Mouse (Mus musculus) gastrocnemius, postnatal 10 days (tissue): ENCODE measurements at regions not wholly inside any gene's neighbourhood (a gene's known extent, or its start where the extent isn't known, plus 50 kb on each side); places are given as distances from the start of the nearest gene placed in this dataset.
A peak's percentile ranks its signal among the peaks of the same experiment; 100 is the strongest.

ENCODE experiments used
- DNase-seq: peaks from one replicate; pipeline ENCODE4 v3.0.0; 2021; ENCODE audit warnings: mixed read lengths

DNA sequence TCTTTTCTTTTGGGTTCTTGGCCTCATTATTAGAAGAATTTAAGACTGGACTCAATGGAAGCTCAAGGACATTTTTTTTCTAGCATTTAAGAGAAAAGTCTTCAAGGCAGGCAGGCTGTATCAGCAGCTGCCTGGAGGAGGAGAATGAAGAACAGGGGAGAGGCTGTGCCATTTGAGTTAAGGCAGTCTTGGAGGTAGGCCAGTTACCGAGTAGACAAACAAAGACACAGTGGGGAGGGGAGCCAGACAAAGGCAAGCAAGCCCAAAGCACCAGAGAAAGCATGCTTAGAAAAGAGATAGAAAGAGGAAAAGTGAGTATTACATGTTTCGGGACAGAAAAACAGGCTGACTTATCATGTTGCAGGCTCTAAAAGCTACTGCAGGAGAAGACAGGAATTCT is 392.0 kb downstream of the Igsf11 start:
- DNase-seq, result no peak

- DNase-seq, result no peak
Observed at GRCm38 (mm10) chr16:39285028-39285744, 392.7 kb downstream of the Igsf11 start.

DNA sequence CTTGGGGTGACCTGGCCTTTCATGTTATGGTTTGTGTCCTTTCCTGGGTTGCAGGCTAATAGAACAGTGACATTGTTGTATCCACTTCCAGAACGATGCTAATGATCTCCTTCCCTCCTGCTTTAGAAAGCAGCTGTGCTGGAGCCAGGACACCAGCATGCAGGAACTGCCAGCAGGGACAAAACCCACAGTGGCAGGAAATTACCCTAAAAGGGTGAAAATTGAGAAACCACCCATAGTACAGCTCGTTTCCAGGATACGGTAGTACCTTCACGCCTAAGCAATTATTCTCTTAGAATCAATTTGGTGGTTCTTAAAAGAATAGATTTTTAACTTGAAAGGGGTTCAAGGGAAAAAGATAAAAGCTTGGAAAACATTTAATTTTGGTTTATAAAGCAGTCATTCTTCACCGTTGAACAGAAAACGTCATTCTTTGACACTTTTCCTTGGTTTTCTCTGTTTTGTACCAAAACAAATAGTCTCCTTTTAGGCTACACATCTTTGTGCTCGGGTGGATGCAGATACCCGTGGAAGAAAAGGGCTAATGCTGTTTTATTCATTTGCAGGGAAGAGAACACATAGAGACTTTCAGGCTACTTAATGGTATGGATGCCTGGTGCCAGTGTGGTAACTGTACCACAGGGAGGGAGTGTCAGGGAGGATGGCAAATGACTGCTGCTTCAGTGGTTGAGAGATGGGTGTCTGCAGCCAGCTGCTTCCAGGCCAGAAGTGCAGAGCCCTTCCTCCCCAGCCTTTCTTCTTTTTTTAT is 394.5 kb downstream of the Igsf11 start:
- DNase-seq, result no peak

DNA sequence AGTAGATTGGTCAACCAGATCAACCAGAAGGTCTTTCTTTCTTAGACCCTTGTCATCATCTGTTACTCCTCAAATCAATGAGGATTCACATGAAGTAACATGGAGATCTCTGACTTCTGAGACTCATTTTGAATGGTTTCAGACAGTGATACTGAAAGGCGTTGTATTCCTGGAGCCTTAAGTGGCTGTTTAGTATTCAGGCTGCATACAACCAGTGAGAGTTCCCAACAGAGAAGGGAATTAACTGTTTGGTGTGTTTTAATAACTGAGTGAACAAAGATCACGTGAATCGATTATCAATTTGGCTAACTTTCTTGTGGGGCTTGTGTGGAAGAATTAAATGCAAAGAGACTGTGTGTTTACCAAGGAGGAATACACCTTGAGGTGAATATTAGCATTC is 406.4 kb downstream of the Igsf11 start:
- no peak for DNase-seq

DNA sequence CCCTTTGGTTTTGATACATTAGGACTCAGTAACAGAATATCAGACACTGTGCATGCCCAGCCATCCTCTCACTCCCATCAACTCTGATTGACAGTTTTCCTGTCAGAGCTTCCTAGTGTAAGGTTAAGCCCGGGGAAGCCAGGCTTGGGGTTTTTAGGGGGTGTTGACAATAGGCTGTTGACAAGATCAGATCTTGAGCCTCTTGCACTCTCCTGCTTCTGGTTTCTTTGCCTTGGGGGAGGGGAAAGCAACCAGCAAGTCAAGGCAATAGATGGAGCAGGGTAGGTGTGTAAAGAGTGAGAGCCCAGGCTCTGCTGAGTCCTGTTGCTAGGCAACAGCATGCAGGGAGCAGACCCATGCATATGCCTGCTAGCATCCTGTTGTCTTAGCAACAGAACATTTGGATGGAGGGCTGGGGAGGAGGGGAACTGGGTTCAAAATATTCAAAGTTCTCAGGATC is 410.5 kb downstream of the Igsf11 start:
- DNase-seq, result no peak

- no peak for DNase-seq
Observed at GRCm38 (mm10) chr16:39303371-39303770, 410.9 kb downstream of the Igsf11 start.

GRCm38 (mm10) chr16:39307951-39308350 is 415.5 kb downstream of the Igsf11 start:
- no peak for DNase-seq

DNA sequence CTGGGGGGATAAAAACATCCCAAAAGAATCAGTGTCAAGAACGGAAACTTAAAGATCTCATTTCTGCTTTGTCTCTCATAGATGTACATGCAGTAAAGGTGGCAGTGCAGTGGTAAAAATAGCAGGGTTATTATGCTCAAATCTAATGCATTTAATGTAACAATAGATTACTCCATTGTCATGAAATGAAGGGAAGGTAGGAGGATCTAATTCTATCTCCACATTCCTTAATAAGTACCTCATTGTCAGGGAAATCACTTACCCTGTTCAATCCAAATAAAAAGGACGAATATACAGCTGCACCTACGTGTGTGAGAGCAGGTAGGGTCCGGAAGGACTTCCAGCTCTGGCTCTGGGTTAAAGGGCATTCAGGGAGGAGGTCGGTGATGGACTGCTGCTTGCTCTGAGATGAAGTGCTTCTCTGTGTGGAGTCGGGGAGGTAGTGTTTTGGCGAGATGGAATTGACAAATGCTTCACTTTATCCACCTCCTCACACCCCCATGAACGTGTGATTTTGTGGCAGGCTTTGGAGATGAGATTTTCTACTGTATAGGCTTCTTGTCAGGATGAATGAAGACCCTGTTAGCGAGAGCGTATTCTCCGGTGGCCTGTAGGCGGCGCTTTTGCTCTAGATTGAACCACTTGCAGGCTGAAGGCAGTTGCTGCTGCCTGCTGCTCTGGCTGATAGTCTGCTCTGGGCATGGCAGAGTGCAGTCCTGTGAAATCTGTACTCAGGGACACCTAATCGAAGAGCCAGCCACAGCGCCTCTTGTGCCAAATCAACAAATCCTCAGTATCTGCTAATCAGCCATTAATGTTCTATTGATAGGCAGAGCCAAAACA is 424.5 kb downstream of the Igsf11 start:
- DNase-seq, result peak; percentile 48

DNA sequence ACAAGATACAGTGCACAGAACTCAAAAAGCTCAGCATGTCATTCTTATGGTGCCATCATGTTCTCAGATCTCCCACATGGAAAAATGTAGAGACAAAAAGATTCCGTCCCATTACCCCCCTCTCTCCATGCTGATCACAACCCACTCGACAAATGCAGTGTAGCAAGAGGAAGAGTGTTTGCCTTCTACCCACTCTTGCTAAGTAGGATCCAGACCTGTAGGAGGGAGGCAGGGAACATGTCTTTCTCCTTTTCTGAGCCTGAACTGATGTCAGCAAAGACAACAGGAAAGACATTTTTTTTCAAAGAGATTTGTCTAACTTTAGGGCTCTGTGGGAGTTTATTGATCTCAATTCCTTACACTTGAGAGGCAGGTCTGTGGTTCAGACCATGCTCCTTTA is 433.2 kb downstream of the Igsf11 start:
- no peak for DNase-seq

- DNase-seq, result no peak
Observed at GRCm38 (mm10) chr16:39363657-39364056, 471.2 kb downstream of the Igsf11 start.

GRCm38 (mm10) chr16:39368276-39368675 is 475.8 kb downstream of the Igsf11 start:
- no peak for DNase-seq

GRCm38 (mm10) chr16:39374616-39375015 is 482.1 kb downstream of the Igsf11 start:
- DNase-seq, result no peak

GRCm38 (mm10) chr16:39379959-39380358 is 487.5 kb downstream of the Igsf11 start:
- DNase-seq, result no peak

- DNase-seq, result no peak
Observed at GRCm38 (mm10) chr16:39389943-39390342, 497.5 kb downstream of the Igsf11 start.

GRCm38 (mm10) chr16:39390626-39391025 is 498.2 kb downstream of the Igsf11 start:
- DNase-seq, result no peak

DNA sequence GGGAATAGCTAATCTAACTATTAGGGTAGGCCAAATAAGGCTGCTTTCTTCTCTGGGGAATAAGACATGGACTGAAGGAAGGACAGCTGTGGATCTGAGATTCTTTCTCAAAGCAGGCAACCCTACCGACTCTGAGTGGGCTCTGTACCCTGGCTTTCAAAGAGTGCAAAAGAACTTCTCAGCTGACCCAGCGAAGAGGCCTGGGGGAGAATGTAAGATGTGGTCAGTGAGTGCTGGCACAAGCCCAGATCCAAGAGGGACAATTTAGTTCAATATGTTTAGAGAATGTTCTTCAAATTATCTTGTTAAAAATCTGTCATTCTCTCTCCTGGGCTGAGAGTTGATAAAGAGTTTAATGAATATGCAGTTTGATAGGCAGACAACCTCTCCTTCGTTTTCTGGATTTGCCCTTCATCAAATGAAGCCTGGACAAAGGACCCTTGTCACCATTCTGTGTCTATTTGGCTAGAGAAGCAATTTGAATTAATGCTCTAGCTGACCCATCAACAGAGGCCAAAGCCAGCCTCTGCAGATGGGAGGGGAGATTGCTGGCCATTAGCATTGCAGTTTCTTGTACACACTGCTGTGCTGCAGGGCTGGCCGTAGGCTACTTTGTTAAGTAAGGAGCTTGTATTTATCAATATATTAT is 509.8 kb downstream of the Igsf11 start:
- no peak for DNase-seq

GRCm38 (mm10) chr16:39431581-39431980 is 539.1 kb downstream of the Igsf11 start:
- no peak for DNase-seq

- no peak for DNase-seq
Observed at GRCm38 (mm10) chr16:39445740-39446139, 538.4 kb upstream of the Lsamp start.

- no peak for DNase-seq
Observed at GRCm38 (mm10) chr16:39453400-39454138, 530.6 kb upstream of the Lsamp start.
